Mouse (Mus musculus): ENCODE data around the gene Sorcs1.

GRCm38 (mm10) chr19:50677903-50678896 lies at the start of gene Sorcs1:
- TF ChIP-seq CTCF (IDR thresholded peaks at IDR 0.05; ENCODE audit: control insufficient read depth, insufficient read depth, insufficient read length) (no peak), MYOG (IDR thresholded peaks at IDR 0.05; ENCODE audit: control insufficient read depth, extremely low read depth, insufficient read length) (no peak), MYOD1 (IDR thresholded peaks at IDR 0.05; ENCODE audit: control insufficient read depth, insufficient read length, low read depth) (no peak), USF1 (IDR thresholded peaks at IDR 0.05; ENCODE audit: low read depth) (no peak), MAX (IDR thresholded peaks at IDR 0.05) (no peak), CEBPB (IDR thresholded peaks at IDR 0.05; ENCODE audit: low read depth) (no peak), FOSL1 (IDR thresholded peaks at IDR 0.05; ENCODE audit: insufficient read depth, low read length, poor library complexity, severe bottlenecking) (no peak)

Measured in C2C12 (cell line).